Mouse (Mus musculus) E14TG2a.4 (cell line): ENCODE data around the gene Trim33.
A peak's percentile ranks its signal among the peaks of the same experiment; 100 is the strongest.

ENCODE experiments used
- H3K27me3 ChIP-seq: 2 replicates; pipeline ENCODE4 v1.6.1; 2014; ENCODE audit warnings: low read length, control low read depth; ENCODE audit not compliant: insufficient read depth
- H3K36me3 ChIP-seq: 2 replicates; pipeline ENCODE4 v1.6.1; 2014; ENCODE audit warnings: low read length, control low read depth; ENCODE audit not compliant: insufficient read depth
- H3K4me1 ChIP-seq: replicated peaks from 2 replicates; pipeline ENCODE4 v1.6.1; 2014; ENCODE audit warnings: low read depth, low read length, control low read depth
- H3K4me3 ChIP-seq: replicated peaks from 2 replicates; pipeline ENCODE4 v1.5.1; 2014; ENCODE audit warnings: mild to moderate bottlenecking, low read length
- H3K9me3 ChIP-seq: 2 replicates; pipeline ENCODE4 v1.6.1; 2014; ENCODE audit warnings: low read length, control low read depth
- CTCF ChIP-seq: conservative IDR thresholded peaks from 2 replicates; pipeline ENCODE4 v1.5.1; 2014; ENCODE audit warnings: low read length
- NANOG ChIP-seq: IDR thresholded peaks from 2 replicates; pipeline ENCODE4 v1.6.1; 2014; ENCODE audit warnings: borderline replicate concordance, low read length, mixed read lengths
- POU5F1 ChIP-seq: IDR thresholded peaks from 2 replicates; pipeline ENCODE4 v1.6.1; 2014; ENCODE audit warnings: low read length, borderline replicate concordance

The Trim33 gene

GRCm38 (mm10) chr3:103279182-103280149 lies at the start of gene Trim33:
TSS of gene Trim33 (plus strand) at chr3:103279293.
- H3K4me1 ChIP-seq: peaks cover 33% of the 10 kb centered on the region
- H3K4me3 ChIP-seq: peak within 1 kb of the TSS; percentile 97
- H3K27me3 ChIP-seq: no peaks in the 10 kb centered on the region
- no peaks in the 10 kb centered on the region for H3K9me3 ChIP-seq
- H3K36me3 ChIP-seq: peaks cover 14% of the 10 kb centered on the region
- no peak for TF ChIP-seq CTCF
- TF ChIP-seq POU5F1: no peak
- no peak for TF ChIP-seq NANOG

GRCm38 (mm10) chr3:103232398-103232797 lies 46.7 kb upstream of the Trim33 start:
- Histone ChIP-seq H3K4me3 (no peak overlapping the region), H3K36me3 (no peaks in the 10 kb centered on the region), H3K27me3 (no peaks in the 10 kb centered on the region), H3K4me1 (peaks cover 10% of the 10 kb centered on the region; the same call in 1 of the 2 replicates), H3K9me3 (peaks cover 30% of the 10 kb centered on the region)
- TF ChIP-seq CTCF (peak; percentile 20; the same call in 1 of the 2 replicates), POU5F1 (no peak), NANOG (no peak)

GRCm38 (mm10) chr3:103241524-103241923 lies 37.6 kb upstream of the Trim33 start:
- H3K4me3 ChIP-seq: no peak overlapping the region
- no peaks in the 10 kb centered on the region for H3K27me3 ChIP-seq
- peaks cover 32% of the 10 kb centered on the region for H3K9me3 ChIP-seq
- H3K4me1 ChIP-seq: no peaks in the 10 kb centered on the region
- TF ChIP-seq CTCF: no peak
- TF ChIP-seq NANOG: no peak
- H3K36me3 ChIP-seq: no peaks in the 10 kb centered on the region

GRCm38 (mm10) chr3:103242156-103242555 lies 36.9 kb upstream of the Trim33 start:
- Histone ChIP-seq H3K4me3 (no peak overlapping the region), H3K4me1 (no peaks in the 10 kb centered on the region), H3K27me3 (no peaks in the 10 kb centered on the region), H3K36me3 (no peaks in the 10 kb centered on the region; the same call in 1 of the 2 replicates), H3K9me3 (peaks cover 38% of the 10 kb centered on the region)
- TF ChIP-seq CTCF (no peak), POU5F1 (no peak), NANOG (no peak)

- no peaks in the 10 kb centered on the region for H3K27me3 ChIP-seq
- no peaks in the 10 kb centered on the region for H3K4me1 ChIP-seq
- peaks cover 46% of the 10 kb centered on the region for H3K9me3 ChIP-seq
- H3K4me3 ChIP-seq: no peak overlapping the region
- TF ChIP-seq CTCF (no peak), NANOG (no peak), POU5F1 (no peak)
- H3K36me3 ChIP-seq: peaks cover 4% of the 10 kb centered on the region; the same call in 1 of the 2 replicates
These were observed 35.6 kb upstream of the Trim33 start for GRCm38 (mm10) chr3:103243491-103243890.

- Histone ChIP-seq H3K27me3 (no peaks in the 10 kb centered on the region), H3K4me3 (no peak overlapping the region; the same call in 1 of the 2 replicates), H3K36me3 (peaks cover 4% of the 10 kb centered on the region; the same call in 1 of the 2 replicates), H3K4me1 (no peaks in the 10 kb centered on the region), H3K9me3 (peaks cover 66% of the 10 kb centered on the region)
- TF ChIP-seq POU5F1: no peak
- no peak for TF ChIP-seq CTCF
- TF ChIP-seq NANOG: no peak
These were observed 32.3 kb upstream of the Trim33 start for GRCm38 (mm10) chr3:103246627-103247260.

- no peak overlapping the region for H3K4me3 ChIP-seq
- H3K27me3 ChIP-seq: no peaks in the 10 kb centered on the region
- H3K4me1 ChIP-seq: peaks cover 14% of the 10 kb centered on the region
- H3K9me3 ChIP-seq: peaks cover 36% of the 10 kb centered on the region
- H3K36me3 ChIP-seq: no peaks in the 10 kb centered on the region
- TF ChIP-seq POU5F1 (no peak), CTCF (no peak), NANOG (no peak)
These were observed 22.8 kb upstream of the Trim33 start for GRCm38 (mm10) chr3:103256089-103256819.

- H3K36me3 ChIP-seq: no peaks in the 10 kb centered on the region
- no peak overlapping the region for H3K4me3 ChIP-seq
- H3K27me3 ChIP-seq: no peaks in the 10 kb centered on the region
- peaks cover 9% of the 10 kb centered on the region for H3K4me1 ChIP-seq
- peaks cover 35% of the 10 kb centered on the region for H3K9me3 ChIP-seq
- TF ChIP-seq POU5F1 (no peak), NANOG (no peak), CTCF (no peak)
These were observed 16.2 kb upstream of the Trim33 start for GRCm38 (mm10) chr3:103262802-103263417.
